Mouse (Mus musculus): ENCODE measurements around the gene 2300002M23Rik.

DNA sequence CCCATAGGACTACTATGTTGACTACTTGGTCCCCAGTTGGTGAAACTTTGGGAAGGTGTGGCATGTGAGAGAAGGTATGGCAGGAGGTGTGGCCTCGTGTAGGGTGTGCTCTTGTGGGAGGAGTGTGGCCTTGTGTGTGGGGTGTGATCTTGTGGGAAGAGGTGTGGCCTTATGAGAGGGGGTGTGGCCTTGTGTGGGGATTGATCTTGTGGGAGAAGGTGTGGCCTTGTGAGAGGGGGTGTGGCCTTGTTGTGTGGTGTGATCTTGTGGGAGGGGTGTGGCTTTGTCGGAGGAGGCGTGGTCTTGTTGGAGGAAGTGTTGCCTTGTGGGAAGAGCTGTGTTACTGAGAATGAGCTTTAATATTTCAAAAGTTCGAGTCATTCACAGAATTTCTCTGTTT, 49.9 kb downstream of the 2300002M23Rik start:
- TF ChIP-seq GATA1 (IDR thresholded peaks at IDR 0.05; ENCODE audit: borderline replicate concordance, low read length) (no peak), FLI1 (IDR thresholded peaks at IDR 0.05; ENCODE audit: low read length) (no peak)
